Mouse (Mus musculus) embryonic facial prominence, embryonic 12.5 days (tissue): ENCODE measurements around the gene Tmcc2. TPM values are rescaled to one million over a fixed set of nuclear protein-coding genes. Genes with fewer than 3 reads are reported as not detected.

Experiments
- ATAC-seq: fragments of 200-750 bp; cut with Nextera tagmentation; 2 replicates; pipeline ENCODE4 v1.8.0; 2017; ENCODE audit not compliant: insufficient number of reproducible peaks, insufficient read depth, low FRiP score, low TSS enrichment
- H3K27ac ChIP-seq: fragments of 300-500 bp; sonication (generic); 2 replicates; pipeline ENCODE4 v1.5.1; 2016; ENCODE audit warnings: mild to moderate bottlenecking
- H3K27me3 ChIP-seq: fragments of 300-500 bp; sonication (generic); 2 replicates; pipeline ENCODE4 v1.6.1; 2016; ENCODE audit warnings: mild to moderate bottlenecking, moderate library complexity
- H3K36me3 ChIP-seq: fragments of 300-500 bp; sonication (generic); 2 replicates; pipeline ENCODE4 v1.6.1; 2016; ENCODE audit warnings: mild to moderate bottlenecking
- H3K4me1 ChIP-seq: fragments of 300-500 bp; sonication (generic); 2 replicates; pipeline ENCODE4 v1.6.1; 2016
- H3K4me2 ChIP-seq: fragments of 300-500 bp; sonication (generic); replicated peaks from 2 replicates; pipeline ENCODE4 v1.6.1; 2016; ENCODE audit warnings: mild to moderate bottlenecking, moderate library complexity
- H3K4me3 ChIP-seq: fragments of 300-500 bp; sonication (generic); 2 replicates; pipeline ENCODE4 v1.5.1; 2016; ENCODE audit warnings: mild to moderate bottlenecking
- H3K9ac ChIP-seq: fragments of 300-500 bp; sonication (generic); 2 replicates; pipeline ENCODE4 v1.6.1; 2016; ENCODE audit warnings: mild to moderate bottlenecking, moderate library complexity
- H3K9me3 ChIP-seq: fragments of 300-500 bp; sonication (generic); 2 replicates; pipeline ENCODE4 v1.6.1; 2016; ENCODE audit warnings: mild to moderate bottlenecking, moderate library complexity
- WGBS: fragments of 180-500 bp; shearing (Covaris S2); methylation state at CpG from one replicate; pipeline ENCODE4 v1.1.7; 2016; 5-methylcytosine and 5-hydroxymethylcytosine counted together
- polyA plus RNA-seq: library from polyadenylated mRNA; unstranded; fragments of >200 nt; fragmentation: Nextera tagmentation; extraction: Ambion mirVana; gene quantifications from 2 replicates; pipeline ENCODE4 v1.2.1, GENCODE M21; 2016

The Tmcc2 gene
- polyA plus RNA-seq, 1 experiment from 2014 or later, result 22.1 TPM

- ATAC-seq, result no peak
- Histone ChIP-seq H3K27ac (0 out of 2 replicates have a peak overlapping the region, but pooled peaks have one; percentile 36), H3K36me3 (no peaks in the 10 kb centered on the region), H3K4me3 (no peak overlapping the region), H3K4me2 (peak overlapping the region; percentile 97), H3K4me1 (peaks cover 25% of the 10 kb centered on the region), H3K9ac (no peak overlapping the region), H3K9me3 (no peaks in the 10 kb centered on the region), H3K27me3 (peaks cover 38% of the 10 kb centered on the region)
- WGBS, result 61% methylated on average over 8 of the region's 8 CpGs
These were observed 72.9 kb downstream of the Tmcc2 start for GRCm38 (mm10) chr1:132317894-132318863.

GRCm38 (mm10) chr1:132317413-132317812 lies 73.7 kb downstream of the Tmcc2 start:
- WGBS, result 66% methylated on average over 4 of the region's 4 CpGs
- no peaks in the 10 kb centered on the region for H3K36me3 ChIP-seq
- H3K9ac ChIP-seq, result no peak overlapping the region
- no peak for ATAC-seq
- H3K9me3 ChIP-seq, result no peaks in the 10 kb centered on the region
- peaks cover 17% of the 10 kb centered on the region for H3K4me1 ChIP-seq
- no peak overlapping the region for H3K27ac ChIP-seq
- peaks cover 38% of the 10 kb centered on the region for H3K27me3 ChIP-seq
- H3K4me2 ChIP-seq, result peak overlapping the region; percentile 97
- H3K4me3 ChIP-seq, result no peak overlapping the region; the same call in 1 of the 2 replicates

- ATAC-seq, result no peak
- H3K4me2 ChIP-seq, result peak overlapping the region; percentile 97
- no peaks in the 10 kb centered on the region for H3K36me3 ChIP-seq
- peaks cover 38% of the 10 kb centered on the region for H3K27me3 ChIP-seq
- H3K4me1 ChIP-seq, result peaks cover 13% of the 10 kb centered on the region; the same call in 1 of the 2 replicates
- peak overlapping the region; percentile 54; the same call in 1 of the 2 replicates for H3K9ac ChIP-seq
- H3K9me3 ChIP-seq, result no peaks in the 10 kb centered on the region
- no peak overlapping the region for H3K27ac ChIP-seq
- WGBS, result 38% methylated on average over 7 of the region's 7 CpGs
- H3K4me3 ChIP-seq, result peak overlapping the region; percentile 54
These were observed 74.5 kb downstream of the Tmcc2 start for GRCm38 (mm10) chr1:132316625-132316994.

GRCm38 (mm10) chr1:132315889-132316624 lies 75.0 kb downstream of the Tmcc2 start, which contains the start of gene Nuak2:
Nuak2 (plus strand) TSS chr1:132316126.
- Histone ChIP-seq H3K36me3 (no peaks in the 10 kb centered on the region), H3K4me2 (peak within 1 kb of the TSS; percentile 97), H3K27me3 (peaks cover 38% of the 10 kb centered on the region), H3K9me3 (no peaks in the 10 kb centered on the region), H3K4me1 (peaks cover 13% of the 10 kb centered on the region; the same call in 1 of the 2 replicates), H3K9ac (peak within 1 kb of the TSS; percentile 54), H3K4me3 (peak within 1 kb of the TSS; percentile 54), H3K27ac (no peak within 1 kb of the TSS)
- WGBS, result under 1% methylated on average over 67 of the region's 67 CpGs
- peak; percentile 50; the same call in 1 of the 2 replicates for ATAC-seq

GRCm38 (mm10) chr1:132312703-132313102 lies 78.4 kb downstream of the Tmcc2 start:
- H3K36me3 ChIP-seq, result no peaks in the 10 kb centered on the region
- no peaks in the 10 kb centered on the region for H3K4me1 ChIP-seq
- H3K27ac ChIP-seq, result no peak overlapping the region
- H3K9me3 ChIP-seq, result no peaks in the 10 kb centered on the region
- H3K4me3 ChIP-seq, result no peak overlapping the region
- WGBS, result 65% methylated on average over 3 of the region's 3 CpGs
- no peak overlapping the region for H3K9ac ChIP-seq
- H3K4me2 ChIP-seq, result no peak overlapping the region
- no peak for ATAC-seq
- peaks cover 29% of the 10 kb centered on the region for H3K27me3 ChIP-seq

- Histone ChIP-seq H3K27me3 (peaks cover 22% of the 10 kb centered on the region), H3K36me3 (no peaks in the 10 kb centered on the region), H3K4me3 (no peak overlapping the region), H3K9me3 (no peaks in the 10 kb centered on the region), H3K4me2 (no peak overlapping the region), H3K4me1 (no peaks in the 10 kb centered on the region), H3K27ac (no peak overlapping the region), H3K9ac (no peak overlapping the region)
- no peak for ATAC-seq
- 70% methylated on average over 2 of the region's 2 CpGs for whole genome bisulfite sequencing
These were observed 79.0 kb downstream of the Tmcc2 start for GRCm38 (mm10) chr1:132312043-132312442.

GRCm38 (mm10) chr1:132311174-132311859 lies 79.8 kb downstream of the Tmcc2 start:
- no peaks in the 10 kb centered on the region for H3K36me3 ChIP-seq
- H3K4me1 ChIP-seq, result no peaks in the 10 kb centered on the region
- no peak overlapping the region for H3K9ac ChIP-seq
- ATAC-seq, result no peak
- no peaks in the 10 kb centered on the region for H3K9me3 ChIP-seq
- H3K4me3 ChIP-seq, result no peak overlapping the region
- H3K4me2 ChIP-seq, result no peak overlapping the region
- WGBS, result 74% methylated on average over 10 of the region's 10 CpGs
- peaks cover 15% of the 10 kb centered on the region for H3K27me3 ChIP-seq
- H3K27ac ChIP-seq, result no peak overlapping the region

GRCm38 (mm10) chr1:132310754-132311153 lies 80.3 kb downstream of the Tmcc2 start:
- Histone ChIP-seq H3K4me2 (no peak overlapping the region), H3K27me3 (peaks cover 10% of the 10 kb centered on the region; the same call in 1 of the 2 replicates), H3K36me3 (no peaks in the 10 kb centered on the region), H3K4me1 (no peaks in the 10 kb centered on the region), H3K4me3 (no peak overlapping the region), H3K9me3 (no peaks in the 10 kb centered on the region), H3K9ac (no peak overlapping the region), H3K27ac (no peak overlapping the region)
- ATAC-seq, result no peak
- WGBS, result 63% methylated on average over 7 of the region's 7 CpGs

- Histone ChIP-seq H3K9ac (no peak overlapping the region), H3K27me3 (no peaks in the 10 kb centered on the region), H3K4me1 (no peaks in the 10 kb centered on the region), H3K27ac (no peak overlapping the region), H3K9me3 (no peaks in the 10 kb centered on the region), H3K4me2 (no peak overlapping the region), H3K36me3 (no peaks in the 10 kb centered on the region), H3K4me3 (no peak overlapping the region)
- 90% methylated on average over 7 of the region's 7 CpGs for WGBS
- ATAC-seq, result no peak
These were observed 82.4 kb downstream of the Tmcc2 start for GRCm38 (mm10) chr1:132308674-132309073.

- H3K27ac ChIP-seq, result no peak overlapping the region
- H3K4me3 ChIP-seq, result no peak overlapping the region
These were observed 83.1 kb downstream of the Tmcc2 start for GRCm38 (mm10) chr1:132307962-132308361.

GRCm38 (mm10) chr1:132306808-132307207 lies 84.3 kb downstream of the Tmcc2 start:
- H3K4me1 ChIP-seq, result no peaks in the 10 kb centered on the region
- H3K9ac ChIP-seq, result no peak overlapping the region
- H3K9me3 ChIP-seq, result no peaks in the 10 kb centered on the region
- H3K36me3 ChIP-seq, result no peaks in the 10 kb centered on the region
- no peak overlapping the region for H3K27ac ChIP-seq
- no peaks in the 10 kb centered on the region for H3K27me3 ChIP-seq
- no peak for ATAC-seq
- WGBS, result 18% methylated on average over 4 of the region's 4 CpGs
- no peak overlapping the region for H3K4me3 ChIP-seq
- no peak overlapping the region for H3K4me2 ChIP-seq

More at GRCm38 (mm10) chr1:132307962-132308361, 83.1 kb downstream of the Tmcc2 start:
- 84% methylated on average over 6 of the region's 6 CpGs for WGBS
- no peak overlapping the region for H3K4me2 ChIP-seq
- ATAC-seq, result no peak
- H3K9ac ChIP-seq, result no peak overlapping the region
- H3K36me3 ChIP-seq, result no peaks in the 10 kb centered on the region
- H3K27me3 ChIP-seq, result no peaks in the 10 kb centered on the region
- H3K9me3 ChIP-seq, result no peaks in the 10 kb centered on the region
- H3K4me1 ChIP-seq, result no peaks in the 10 kb centered on the region
